Mouse (Mus musculus): Measurements from ENCODE around the gene Hoxa10.

Gene Hoxa10

GRCm38 (mm10) chr6:52262463-52263320 lies 22.0 kb upstream of the Hoxa10 start:
- no peak for DNase-seq (ENCODE audit: low spot score in 2 of 2)

GRCm38 (mm10) chr6:52261751-52262462 lies 21.3 kb upstream of the Hoxa10 start:
- no peak for DNase-seq (ENCODE audit: low spot score in 2 of 2)

- DNase-seq (ENCODE audit: low spot score in 2 of 2), result peak in 1 of 2 experiments; percentile 68
Observed at GRCm38 (mm10) chr6:52260654-52261575, 20.3 kb upstream of the Hoxa10 start, which contains the start of gene Hoxa13. Gene Hoxa13 (minus strand): TSS chr6:52260880.

- DNase-seq (ENCODE audit: low spot score in 2 of 2), result peak in 1 of 2 experiments; percentile 66
Observed at GRCm38 (mm10) chr6:52259811-52260261, 19.2 kb upstream of the Hoxa10 start.

DNA sequence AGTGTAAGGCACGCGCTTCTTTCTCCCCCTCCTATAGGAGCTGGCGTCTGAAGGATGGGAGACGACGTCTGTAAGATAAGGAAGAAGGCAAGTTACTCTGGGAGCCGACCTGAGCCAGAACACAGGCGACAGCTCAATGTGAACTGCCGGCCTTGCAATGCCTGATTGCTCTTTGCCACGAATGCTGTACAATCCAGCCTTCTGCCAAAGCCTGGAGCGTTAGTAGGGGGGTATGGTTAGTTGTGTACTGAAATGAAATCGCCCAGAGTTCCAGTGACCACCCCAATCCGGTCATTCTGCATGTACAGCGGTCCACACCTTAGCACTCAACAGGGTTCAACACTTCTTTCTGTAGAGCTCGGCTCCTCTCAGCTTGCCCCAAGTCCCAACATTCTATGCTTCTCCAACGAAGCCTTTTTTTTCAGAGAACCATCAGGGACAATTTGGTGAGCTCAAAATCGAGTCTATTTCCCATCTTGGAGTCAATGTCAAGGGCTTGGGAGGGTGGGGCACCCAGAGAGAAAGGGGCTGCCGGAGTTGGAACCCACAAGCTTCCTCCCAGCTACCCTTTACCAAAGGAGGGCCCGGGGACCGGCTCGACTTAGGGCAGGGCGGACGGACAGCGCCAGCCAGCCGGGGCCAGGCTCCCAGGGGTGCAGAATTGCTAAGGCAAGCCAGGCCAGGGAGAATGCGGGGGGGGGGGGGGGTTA lies 18.6 kb upstream of the Hoxa10 start:
- peak in 1 of 2 experiments; percentile 55 for DNase-seq (ENCODE audit: low spot score in 2 of 2)

DNA sequence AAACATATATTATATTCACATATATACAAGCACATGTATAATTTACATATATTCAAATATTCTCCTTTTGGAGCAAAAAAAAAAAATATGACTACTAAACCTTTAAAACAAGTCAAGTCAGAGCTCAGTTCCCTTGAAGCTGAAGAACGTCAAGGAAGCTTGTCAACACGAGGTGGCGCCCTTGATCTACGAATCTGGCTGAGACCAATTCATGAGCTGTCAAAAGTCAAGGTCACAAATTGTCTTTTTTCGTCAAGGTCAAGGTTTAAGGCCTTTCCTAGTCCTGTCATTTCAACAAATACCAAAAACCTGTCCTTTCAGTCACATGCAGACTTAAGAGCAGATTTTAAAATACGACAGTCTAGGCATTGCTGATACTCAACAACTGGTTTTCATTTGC lies 16.3 kb upstream of the Hoxa10 start:
- DNase-seq (ENCODE audit: low spot score in 2 of 2), result peak; percentile 73 to 76

GRCm38 (mm10) chr6:52253511-52254500 lies 13.2 kb upstream of the Hoxa10 start:
- peak in 1 of 2 experiments; percentile 73 for DNase-seq (ENCODE audit: low spot score in 2 of 2)

DNA sequence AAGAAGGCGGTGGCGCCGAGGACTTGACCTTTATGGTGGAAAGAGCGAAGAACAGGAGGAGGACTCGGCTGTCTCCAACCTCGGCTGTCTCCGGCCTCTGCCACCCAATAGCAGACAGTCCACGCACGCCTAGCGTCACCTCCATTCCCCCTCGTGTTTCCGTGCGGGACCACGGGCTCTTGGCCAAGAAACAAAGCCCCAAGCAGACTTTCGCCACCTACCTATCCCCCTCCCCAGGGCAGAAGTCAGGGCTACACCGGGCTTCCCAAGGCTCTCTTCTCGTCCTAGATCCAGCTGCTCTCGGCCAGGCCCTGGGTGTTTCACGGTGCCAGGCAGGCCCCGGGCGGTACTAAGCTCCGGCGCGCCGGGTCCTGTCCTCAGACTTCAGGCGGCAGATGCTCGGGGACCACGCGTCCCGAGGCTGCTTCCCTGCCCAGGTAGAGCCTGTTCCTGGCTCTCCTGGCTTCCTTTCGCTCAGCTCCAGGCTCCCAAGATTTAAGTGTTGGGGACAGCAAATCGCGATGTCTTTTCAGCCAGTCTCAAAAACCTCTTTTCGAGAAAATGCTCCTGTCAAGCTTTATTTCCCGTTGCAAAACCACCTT lies 12.2 kb upstream of the Hoxa10 start:
- DNase-seq (ENCODE audit: low spot score in 2 of 2), result peak in 1 of 2 experiments; percentile 71

DNA sequence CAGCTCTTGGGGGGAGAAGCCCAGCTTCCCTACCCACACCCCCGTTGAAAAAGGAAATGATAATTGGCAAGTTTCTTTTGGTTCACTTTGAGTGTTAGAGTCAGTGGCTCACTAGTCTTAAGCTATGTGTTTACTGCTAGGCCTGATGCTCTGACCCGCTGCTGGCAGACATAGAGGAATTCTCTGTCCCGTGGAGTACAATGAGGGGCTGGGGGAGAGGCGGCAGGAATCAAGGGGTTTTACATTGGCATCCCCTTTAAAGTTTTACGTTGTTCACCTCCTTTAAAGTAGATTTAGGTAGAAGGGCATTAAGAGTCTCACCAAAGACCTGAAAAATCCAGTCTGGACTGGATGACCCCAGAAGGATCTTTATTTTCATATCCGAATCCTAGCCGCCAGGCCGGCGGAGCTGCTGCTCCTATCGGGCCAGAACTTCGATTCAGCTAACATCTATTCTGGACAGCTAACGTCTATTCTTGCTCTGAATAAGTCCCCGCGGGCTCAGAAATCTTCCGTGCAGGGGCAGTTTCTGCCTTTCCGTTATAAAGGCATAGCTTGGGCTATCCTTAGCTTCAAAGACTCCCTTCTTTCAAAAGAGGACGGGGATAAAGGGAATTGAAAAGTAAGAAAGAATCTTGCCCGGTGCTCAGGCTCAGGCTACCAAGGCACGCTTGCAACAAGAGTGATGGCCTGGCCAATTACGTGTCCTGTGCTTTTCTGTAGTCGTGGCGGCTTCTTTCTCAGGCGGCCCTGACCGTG lies 11.5 kb upstream of the Hoxa10 start:
- DNase-seq (ENCODE audit: low spot score in 2 of 2), result peak in 1 of 2 experiments; percentile 59

DNA sequence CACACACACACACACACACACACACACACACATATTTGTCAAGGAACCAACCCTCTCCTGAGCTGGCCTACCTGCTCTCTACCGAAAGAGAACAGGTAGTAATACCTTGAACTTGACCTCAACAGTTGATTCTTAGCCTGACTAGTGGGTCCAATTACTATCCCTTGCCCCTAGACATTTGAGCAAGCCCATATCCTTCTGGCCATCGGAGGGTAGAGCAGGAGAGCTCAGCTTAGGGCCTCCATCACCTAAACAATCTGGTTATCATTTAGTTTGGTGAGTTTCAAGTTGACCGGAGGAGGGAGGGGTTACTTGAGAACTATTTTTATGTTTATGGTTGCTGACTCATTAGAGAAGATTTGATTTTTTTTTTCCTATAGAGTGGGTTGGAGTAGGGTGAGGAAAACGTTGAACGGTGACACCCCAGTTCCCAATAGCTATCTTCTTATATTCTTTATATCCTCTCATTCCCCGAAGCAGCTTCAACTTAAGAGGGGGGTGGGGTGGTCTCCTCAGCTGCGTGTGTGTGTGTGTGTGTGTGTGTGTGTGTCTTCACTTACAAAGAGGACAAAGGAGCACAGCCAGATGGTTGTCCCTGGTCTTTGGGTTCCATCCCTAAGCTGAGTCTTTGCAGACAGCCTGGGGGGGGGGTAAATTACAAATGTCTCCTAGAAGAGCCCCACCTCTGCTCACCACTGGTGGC lies 10.7 kb upstream of the Hoxa10 start:
- DNase-seq (ENCODE audit: low spot score in 2 of 2), result peak in 1 of 2 experiments; percentile 10

DNA sequence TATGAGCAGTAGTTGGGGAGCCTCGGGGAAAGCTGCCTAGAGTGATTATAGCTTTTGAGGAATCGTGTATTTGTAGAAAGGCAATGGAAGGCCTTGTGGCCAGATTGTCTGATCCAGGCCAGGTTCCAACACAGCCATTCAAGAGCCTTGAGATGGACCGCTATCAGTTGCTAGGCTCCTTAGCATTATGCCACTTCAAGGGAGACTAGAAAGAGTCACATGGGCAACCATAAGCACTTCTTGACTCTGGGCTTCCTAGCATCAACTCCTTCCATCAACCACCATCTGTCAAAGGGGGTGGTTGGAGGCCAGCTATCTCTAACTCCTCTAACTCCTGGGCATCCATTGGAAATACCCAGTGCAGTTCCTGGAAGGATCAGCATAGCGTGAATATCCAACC lies 9.2 kb upstream of the Hoxa10 start:
- DNase-seq (ENCODE audit: low spot score in 2 of 2), result peak in 1 of 2 experiments; percentile 39

- peak in 1 of 2 experiments; percentile 49 for DNase-seq (ENCODE audit: low spot score in 2 of 2)
Observed at GRCm38 (mm10) chr6:52249415-52249738, 8.7 kb upstream of the Hoxa10 start.

DNA sequence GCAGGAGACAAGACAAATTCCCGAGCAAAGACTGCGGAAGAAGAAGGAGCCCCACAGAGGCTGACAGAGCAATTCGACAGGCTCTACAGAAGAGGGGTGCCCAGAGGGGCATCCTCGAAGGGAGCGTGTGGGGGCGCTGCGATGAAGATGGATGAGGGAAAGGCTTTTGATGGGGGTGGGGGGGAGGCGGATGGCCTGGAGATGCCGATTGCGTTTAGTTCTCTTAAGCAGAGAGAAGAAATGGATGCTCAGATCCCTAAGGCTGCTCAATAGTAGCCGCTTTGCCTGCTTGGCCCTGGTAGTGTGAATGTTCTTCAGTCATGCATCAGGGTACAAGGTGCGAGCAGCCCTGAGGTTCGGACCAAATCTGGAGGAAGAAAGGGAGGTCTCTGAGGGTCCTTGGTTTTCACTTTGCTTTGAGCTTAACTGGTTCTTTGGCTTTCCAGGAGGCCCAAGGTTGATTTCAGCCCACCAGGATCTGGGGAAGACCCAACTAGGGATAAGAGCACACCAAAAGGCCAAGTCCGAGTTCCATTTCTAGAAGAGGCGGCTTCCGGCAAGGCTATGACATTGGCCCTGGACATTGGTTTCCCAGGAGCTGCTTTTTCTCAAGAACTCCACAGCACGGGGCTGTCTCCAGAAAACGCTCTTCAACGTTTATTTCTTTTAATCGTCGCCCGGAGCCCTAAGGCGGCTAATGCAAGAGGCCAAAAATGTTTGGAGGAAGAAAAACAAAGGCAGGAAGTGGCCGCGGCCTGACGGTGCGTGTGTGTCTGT lies 8.2 kb upstream of the Hoxa10 start:
- DNase-seq (ENCODE audit: low spot score in 2 of 2), result peak; percentile 38 to 43

- DNase-seq (ENCODE audit: low spot score in 2 of 2), result peak; percentile 15 to 54
Observed at GRCm38 (mm10) chr6:52247766-52248637, 7.3 kb upstream of the Hoxa10 start.

GRCm38 (mm10) chr6:52246916-52247315 lies 6.3 kb upstream of the Hoxa10 start:
- DNase-seq (ENCODE audit: low spot score in 2 of 2), result peak in 1 of 2 experiments; percentile 26

GRCm38 (mm10) chr6:52246403-52246803 lies 5.7 kb upstream of the Hoxa10 start:
- peak; percentile 24 to 58 for DNase-seq (ENCODE audit: low spot score in 2 of 2)
